Mouse (Mus musculus): ENCODE measurements at regions not wholly inside any gene's neighbourhood (a gene's known extent, or its start where the extent isn't known, plus 50 kb on each side); places are given as distances from the start of the nearest gene placed in this dataset.

GRCm38 (mm10) chr17:75812163-75812562 lies 260.4 kb upstream of the Fam98a start:
- TF ChIP-seq CTCF (IDR thresholded peaks at IDR 0.05; ENCODE audit: low read depth): no peak
- Histone ChIP-seq H3K36me3 (ENCODE audit: control insufficient read depth, insufficient read depth) (no peaks in the 10 kb centered on the region), H3K9me3 (ENCODE audit: control insufficient read depth) (no peaks in the 10 kb centered on the region), H3K27ac (ENCODE audit: low read depth, low read length) (no peak overlapping the region), H3K27me3 (replicated peaks; ENCODE audit: control insufficient read depth, insufficient read depth, low read length) (no peaks in the 10 kb centered on the region), H3K4me3 (ENCODE audit: low read depth, low read length) (no peak overlapping the region), H3K9ac (ENCODE audit: low read depth, low read length) (no peak overlapping the region), H3K4me2 (replicated peaks; ENCODE audit: low read depth) (no peak overlapping the region), H3K4me1 (replicated peaks; ENCODE audit: control insufficient read depth, insufficient read depth, low read length) (no peaks in the 10 kb centered on the region)
- ATAC-seq: no peak
- 61% methylated on average over 3 of the region's 3 CpGs for WGBS

- ATAC-seq: no peak
- Histone ChIP-seq H3K27ac (ENCODE audit: low read depth, low read length) (no peak overlapping the region), H3K4me1 (replicated peaks; ENCODE audit: control insufficient read depth, insufficient read depth, low read length) (no peaks in the 10 kb centered on the region), H3K4me2 (replicated peaks; ENCODE audit: low read depth) (no peak overlapping the region), H3K9me3 (ENCODE audit: control insufficient read depth) (no peaks in the 10 kb centered on the region), H3K9ac (ENCODE audit: low read depth, low read length) (no peak overlapping the region), H3K36me3 (ENCODE audit: control insufficient read depth, insufficient read depth) (no peaks in the 10 kb centered on the region), H3K4me3 (ENCODE audit: low read depth, low read length) (no peak overlapping the region), H3K27me3 (replicated peaks; ENCODE audit: control insufficient read depth, insufficient read depth, low read length) (no peaks in the 10 kb centered on the region)
- WGBS: 68% methylated on average over 6 of the region's 6 CpGs
- TF ChIP-seq CTCF (IDR thresholded peaks at IDR 0.05; ENCODE audit: low read depth): no peak
Observed at GRCm38 (mm10) chr17:75808524-75809326, 257.0 kb upstream of the Fam98a start.

- H3K9ac ChIP-seq (ENCODE audit: low read depth, low read length): no peak overlapping the region
- WGBS: 64% methylated on average over 1 of the region's 1 CpGs
- H3K4me1 ChIP-seq (replicated peaks; ENCODE audit: control insufficient read depth, insufficient read depth, low read length): no peaks in the 10 kb centered on the region
- no peak overlapping the region for H3K4me3 ChIP-seq (ENCODE audit: low read depth, low read length)
- no peaks in the 10 kb centered on the region for H3K27me3 ChIP-seq (replicated peaks; ENCODE audit: control insufficient read depth, insufficient read depth, low read length)
- no peak overlapping the region for H3K27ac ChIP-seq (ENCODE audit: low read depth, low read length)
- no peak for ATAC-seq
- no peaks in the 10 kb centered on the region for H3K36me3 ChIP-seq (ENCODE audit: control insufficient read depth, insufficient read depth)
- H3K4me2 ChIP-seq (replicated peaks; ENCODE audit: low read depth): no peak overlapping the region
- H3K9me3 ChIP-seq (ENCODE audit: control insufficient read depth): no peaks in the 10 kb centered on the region
- no peak for TF ChIP-seq CTCF (IDR thresholded peaks at IDR 0.05; ENCODE audit: low read depth)
Observed at GRCm38 (mm10) chr17:75808025-75808424, 256.3 kb upstream of the Fam98a start.

GRCm38 (mm10) chr17:75804358-75804757 lies 252.6 kb upstream of the Fam98a start:
- H3K27ac ChIP-seq (ENCODE audit: low read depth, low read length): no peak overlapping the region
- no peaks in the 10 kb centered on the region for H3K4me1 ChIP-seq (replicated peaks; ENCODE audit: control insufficient read depth, insufficient read depth, low read length)
- no peak overlapping the region for H3K9ac ChIP-seq (ENCODE audit: low read depth, low read length)
- ATAC-seq: no peak
- 67% methylated on average over 1 of the region's 1 CpGs for WGBS
- H3K36me3 ChIP-seq (ENCODE audit: control insufficient read depth, insufficient read depth): no peaks in the 10 kb centered on the region
- no peaks in the 10 kb centered on the region for H3K9me3 ChIP-seq (ENCODE audit: control insufficient read depth)
- no peaks in the 10 kb centered on the region for H3K27me3 ChIP-seq (replicated peaks; ENCODE audit: control insufficient read depth, insufficient read depth, low read length)
- H3K4me2 ChIP-seq (replicated peaks; ENCODE audit: low read depth): no peak overlapping the region
- TF ChIP-seq CTCF (IDR thresholded peaks at IDR 0.05; ENCODE audit: low read depth): no peak
- no peak overlapping the region for H3K4me3 ChIP-seq (ENCODE audit: low read depth, low read length)

- Histone ChIP-seq H3K27me3 (replicated peaks; ENCODE audit: control insufficient read depth, insufficient read depth, low read length) (no peaks in the 10 kb centered on the region), H3K36me3 (ENCODE audit: control insufficient read depth, insufficient read depth) (no peaks in the 10 kb centered on the region), H3K9me3 (ENCODE audit: control insufficient read depth) (no peaks in the 10 kb centered on the region), H3K4me2 (replicated peaks; ENCODE audit: low read depth) (no peak overlapping the region), H3K9ac (ENCODE audit: low read depth, low read length) (no peak overlapping the region), H3K27ac (ENCODE audit: low read depth, low read length) (no peak overlapping the region), H3K4me3 (ENCODE audit: low read depth, low read length) (no peak overlapping the region), H3K4me1 (replicated peaks; ENCODE audit: control insufficient read depth, insufficient read depth, low read length) (no peaks in the 10 kb centered on the region)
- TF ChIP-seq CTCF (IDR thresholded peaks at IDR 0.05; ENCODE audit: low read depth): no peak
- WGBS: 90% methylated on average over 3 of the region's 3 CpGs
- no peak for ATAC-seq
Observed at GRCm38 (mm10) chr17:75796380-75796779, 244.6 kb upstream of the Fam98a start.

- H3K4me3 ChIP-seq (ENCODE audit: low read depth, low read length): no peak overlapping the region
- no peak overlapping the region for H3K9ac ChIP-seq (ENCODE audit: low read depth, low read length)
- no peaks in the 10 kb centered on the region for H3K27me3 ChIP-seq (replicated peaks; ENCODE audit: control insufficient read depth, insufficient read depth, low read length)
- TF ChIP-seq CTCF (IDR thresholded peaks at IDR 0.05; ENCODE audit: low read depth): no peak
- no peak overlapping the region for H3K4me2 ChIP-seq (replicated peaks; ENCODE audit: low read depth)
- no peak for ATAC-seq
- H3K36me3 ChIP-seq (ENCODE audit: control insufficient read depth, insufficient read depth): no peaks in the 10 kb centered on the region
- H3K9me3 ChIP-seq (ENCODE audit: control insufficient read depth): no peaks in the 10 kb centered on the region
- no peaks in the 10 kb centered on the region for H3K4me1 ChIP-seq (replicated peaks; ENCODE audit: control insufficient read depth, insufficient read depth, low read length)
- 88% methylated on average over 3 of the region's 3 CpGs for WGBS
- H3K27ac ChIP-seq (ENCODE audit: low read depth, low read length): no peak overlapping the region
Observed at GRCm38 (mm10) chr17:75795772-75796171, 244.0 kb upstream of the Fam98a start.
